Mouse (Mus musculus) bone marrow, adult 2 months (tissue): ENCODE measurements around the gene Gm11099.

Source experiments
- CTCF ChIP-seq: fragments of 200-500 bp; IDR thresholded peaks from 2 replicates; pipeline ENCODE4 v1.5.1; 2011; ENCODE audit warnings: low read length, control low read depth; ENCODE audit not compliant: control insufficient read depth, insufficient read depth
- POLR2A ChIP-seq: fragments of 200-500 bp; IDR thresholded peaks from 2 replicates; pipeline ENCODE4 v1.6.1; 2011; ENCODE audit warnings: low read depth, mild to moderate bottlenecking, control low read depth, low read length, borderline replicate concordance; ENCODE audit not compliant: control insufficient read depth

DNA sequence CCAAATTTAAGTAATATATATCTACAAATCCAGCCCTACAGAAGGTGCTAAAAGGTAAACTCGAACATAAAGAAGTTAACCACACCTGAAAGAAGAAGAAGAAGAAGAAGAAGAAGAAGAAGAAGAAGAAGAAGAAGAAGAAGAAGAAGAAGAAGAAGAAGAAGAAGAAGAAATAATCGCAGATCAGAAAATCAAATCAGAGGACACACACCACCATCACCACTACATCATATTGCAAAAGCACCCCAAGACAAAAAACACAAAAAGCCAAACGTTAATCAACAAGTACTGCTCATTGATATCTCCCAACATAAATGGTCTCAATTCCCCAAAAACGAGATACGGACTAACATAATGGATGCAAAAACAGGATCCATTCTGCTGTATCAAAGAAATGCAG, at the start of gene Gm11099:
- TF ChIP-seq CTCF (no peak), POLR2A (no peak)
